Mouse (Mus musculus) heart, embryonic 10.5 days (tissue): ENCODE results near the gene Lrrc20. TPM values are rescaled to one million over a fixed set of nuclear protein-coding genes. Genes with fewer than 3 reads are reported as not detected.
A peak's percentile ranks its signal among the peaks of the same experiment; 100 is the strongest.

Source experiments
- DNase-seq: peaks from one replicate; pipeline ENCODE4 v3.0.0-alpha.2; 2017; ENCODE audit warnings: low spot score
- H3K27ac ChIP-seq: fragments of 300-500 bp; sonication (generic); 2 replicates; pipeline ENCODE4 v1.5.1; 2016; ENCODE audit warnings: mild to moderate bottlenecking
- H3K27me3 ChIP-seq: fragments of 300-500 bp; sonication (generic); 2 replicates; pipeline ENCODE4 v1.6.1; 2016; ENCODE audit warnings: mild to moderate bottlenecking; ENCODE audit not compliant: poor library complexity, insufficient read depth, severe bottlenecking
- H3K36me3 ChIP-seq: fragments of 300-500 bp; sonication (generic); 2 replicates; pipeline ENCODE4 v1.6.1; 2016; ENCODE audit warnings: mild to moderate bottlenecking, moderate library complexity
- H3K4me1 ChIP-seq: fragments of 300-500 bp; sonication (generic); 2 replicates; pipeline ENCODE4 v1.6.1; 2016; ENCODE audit warnings: mild to moderate bottlenecking
- H3K4me3 ChIP-seq: fragments of 300-500 bp; sonication (generic); 2 replicates; pipeline ENCODE4 v1.5.1; 2016; ENCODE audit warnings: mild to moderate bottlenecking, moderate library complexity
- H3K9me3 ChIP-seq: fragments of 300-500 bp; sonication (generic); 2 replicates; pipeline ENCODE4 v1.6.1; 2016; ENCODE audit warnings: mild to moderate bottlenecking, moderate library complexity
- whole genome bisulfite sequencing: fragments of 180-500 bp; shearing (Covaris S2); methylation state at CpG from one replicate; pipeline ENCODE4 v1.1.7; 2016; 5-methylcytosine and 5-hydroxymethylcytosine counted together
- polyA plus RNA-seq: library from polyadenylated mRNA; unstranded; fragments of >200 nt; fragmentation: Nextera tagmentation; extraction: Ambion mirVana; gene quantifications from 2 replicates; pipeline ENCODE4 v1.2.1, GENCODE M21; 2016

Gene Lrrc20
- polyA plus RNA-seq, 1 experiment from 2014 or later: 10.5 TPM

DNA sequence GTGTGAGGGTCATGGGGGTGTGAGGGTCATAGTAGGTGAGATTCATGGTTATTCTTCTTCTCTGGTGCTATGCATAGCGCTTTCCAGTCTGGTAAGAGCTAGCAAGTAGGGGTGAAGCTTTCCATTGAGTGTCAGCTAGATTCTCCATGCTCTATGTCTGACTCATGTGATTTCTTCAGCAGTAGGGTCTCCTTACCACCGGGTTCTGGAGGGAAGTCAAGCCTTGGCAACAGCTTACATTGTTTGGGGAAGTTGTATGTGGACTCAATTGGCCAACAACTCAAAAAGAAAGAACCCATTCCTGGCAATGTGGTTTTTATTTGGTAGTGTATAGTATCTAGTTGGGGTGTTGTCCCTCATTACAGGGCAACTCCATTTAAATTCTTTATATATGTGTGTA, 28.5 kb downstream of the Lrrc20 start:
- 87% methylated on average over 2 of the region's 2 CpGs for WGBS
- H3K9me3 ChIP-seq: no peaks in the 10 kb centered on the region

DNA sequence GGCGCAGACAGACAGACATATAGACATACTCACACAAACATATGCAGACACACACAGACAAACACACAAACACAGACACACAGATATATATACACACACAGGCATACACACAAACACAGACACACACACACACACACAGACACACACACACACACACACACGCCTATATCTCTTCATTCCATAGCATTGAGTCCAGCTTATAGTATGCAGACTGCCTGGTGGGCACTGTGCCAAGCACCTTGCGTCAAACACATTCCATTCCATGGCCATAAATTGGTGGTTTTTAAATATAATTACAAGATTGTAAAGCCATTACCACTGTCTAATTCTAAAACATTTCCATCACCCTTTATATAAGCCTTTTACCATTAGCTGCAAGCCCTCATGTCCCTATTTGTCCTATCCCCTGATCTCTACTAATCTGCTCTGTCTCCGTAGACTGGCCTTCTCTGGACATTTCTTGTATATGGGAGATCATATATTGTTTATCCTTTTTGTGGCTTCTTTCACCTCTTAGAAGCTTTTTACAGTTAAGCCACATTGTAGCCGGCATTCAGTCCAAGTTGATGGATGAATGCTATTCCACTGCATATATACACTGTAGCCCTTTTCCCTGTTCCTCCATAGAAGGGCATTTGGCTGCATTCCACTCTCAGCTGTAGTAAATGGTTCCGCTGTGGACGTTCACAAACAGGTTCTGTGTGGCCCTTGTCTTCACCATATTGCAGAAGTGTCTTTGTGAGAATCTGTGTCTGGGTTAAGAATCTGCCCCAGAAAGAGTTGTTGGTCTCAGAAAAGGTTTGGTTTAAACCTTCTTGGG, 31.0 kb downstream of the Lrrc20 start:
- Histone ChIP-seq H3K36me3 (0 out of 2 replicates have a peak, but pooled peaks cover 2% of the 10 kb centered on the region), H3K9me3 (no peaks in the 10 kb centered on the region), H3K27ac (no peak overlapping the region), H3K4me3 (no peak overlapping the region), H3K4me1 (peaks cover 8% of the 10 kb centered on the region), H3K27me3 (no peaks in the 10 kb centered on the region)
- 89% methylated on average over 7 of the region's 7 CpGs for WGBS
- DNase-seq: no peak

More for the DNA sequence above, 28.5 kb downstream of the Lrrc20 start:
- Histone ChIP-seq H3K4me1 (no peaks in the 10 kb centered on the region), H3K36me3 (0 out of 2 replicates have a peak, but pooled peaks cover 2% of the 10 kb centered on the region), H3K27me3 (no peaks in the 10 kb centered on the region), H3K27ac (no peak overlapping the region), H3K4me3 (no peak overlapping the region)
- DNase-seq: no peak

DNA sequence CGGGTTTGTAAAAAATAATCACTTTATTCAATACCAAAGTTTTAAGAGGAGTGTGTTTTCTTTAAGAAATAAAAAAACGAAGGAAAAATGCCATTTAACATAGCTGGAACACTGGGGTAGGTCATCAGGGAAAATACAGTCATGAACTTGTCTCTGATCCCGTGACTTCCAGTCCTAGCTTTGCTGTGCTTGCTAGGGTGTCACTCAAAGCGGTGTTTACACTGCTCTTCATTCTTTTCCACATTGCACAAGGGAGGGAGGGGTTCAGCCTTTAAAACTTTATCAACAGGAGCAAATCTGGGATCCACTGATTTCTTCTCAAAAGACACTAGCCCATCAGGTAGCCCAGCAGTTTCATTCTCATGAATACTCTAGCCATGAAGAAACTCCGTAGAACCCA, 34.3 kb downstream of the Lrrc20 start:
- DNase-seq: no peak
- 84% methylated on average over 5 of the region's 5 CpGs for WGBS
- no peaks in the 10 kb centered on the region for H3K9me3 ChIP-seq
- no peaks in the 10 kb centered on the region for H3K36me3 ChIP-seq
- no peak overlapping the region for H3K27ac ChIP-seq
- no peaks in the 10 kb centered on the region for H3K27me3 ChIP-seq
- H3K4me3 ChIP-seq: no peak overlapping the region
- H3K4me1 ChIP-seq: peaks cover 8% of the 10 kb centered on the region

DNA sequence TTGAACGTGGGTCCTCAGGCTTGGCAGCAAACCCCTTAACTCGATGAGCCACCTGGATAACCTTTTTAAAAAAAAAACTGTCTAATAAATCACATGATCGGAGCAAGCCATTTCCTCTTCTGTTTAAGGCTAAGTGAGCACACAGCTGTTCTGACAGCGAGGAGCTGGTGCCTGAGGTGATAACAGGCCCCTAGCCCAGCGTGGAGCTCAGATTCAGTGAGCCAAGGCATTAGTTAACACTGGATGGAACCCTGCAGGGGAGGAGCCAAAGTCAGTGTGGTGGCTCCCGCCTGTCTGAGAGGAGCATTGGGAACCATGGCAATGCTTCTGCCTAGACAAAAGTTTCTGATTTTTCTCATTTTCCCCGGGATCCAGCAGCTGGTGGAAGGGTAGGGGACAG, 35.2 kb downstream of the Lrrc20 start:
- no peak overlapping the region for H3K27ac ChIP-seq
- WGBS: 25% methylated on average over 7 of the region's 7 CpGs
- DNase-seq: peak; percentile 85
- no peaks in the 10 kb centered on the region for H3K36me3 ChIP-seq
- no peaks in the 10 kb centered on the region for H3K27me3 ChIP-seq
- H3K4me1 ChIP-seq: peaks cover 8% of the 10 kb centered on the region
- H3K4me3 ChIP-seq: no peak overlapping the region
- no peaks in the 10 kb centered on the region for H3K9me3 ChIP-seq

DNA sequence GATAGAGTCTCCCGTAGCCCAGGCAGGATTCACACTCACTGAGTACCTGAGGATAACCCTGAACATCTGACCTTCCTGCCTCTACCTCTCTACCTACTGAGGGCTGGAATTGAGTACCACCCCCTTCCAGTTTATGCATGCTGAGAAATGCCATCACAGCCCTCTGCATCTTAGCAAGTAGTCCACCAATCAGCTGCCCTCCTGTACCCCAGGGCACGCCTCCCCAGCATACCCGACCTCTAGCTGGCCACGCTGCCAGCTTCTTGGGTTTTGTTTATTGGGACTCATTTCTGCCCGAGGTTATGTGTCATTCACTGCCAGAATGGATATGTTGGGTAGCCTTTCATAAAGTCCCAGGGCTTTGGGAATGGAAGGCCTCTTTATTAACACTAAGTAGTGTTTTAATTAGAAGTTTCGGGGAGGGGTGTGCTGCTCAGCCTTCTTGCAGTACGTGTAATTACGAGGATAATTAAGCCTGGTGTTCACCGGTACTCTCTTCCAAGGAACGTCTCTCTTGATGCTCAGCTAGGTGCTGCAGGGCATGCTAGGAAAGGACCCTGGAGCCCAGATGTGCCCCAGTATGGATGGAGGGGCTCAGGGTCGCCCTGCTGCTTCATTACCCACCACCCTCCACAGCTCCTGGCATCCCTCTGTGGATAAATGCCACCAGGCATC, 36.8 kb downstream of the Lrrc20 start:
- no peaks in the 10 kb centered on the region for H3K27me3 ChIP-seq
- no peaks in the 10 kb centered on the region for H3K9me3 ChIP-seq
- H3K36me3 ChIP-seq: no peaks in the 10 kb centered on the region
- 76% methylated on average over 11 of the region's 11 CpGs for WGBS
- no peak overlapping the region for H3K4me3 ChIP-seq
- DNase-seq: no peak
- peaks cover 17% of the 10 kb centered on the region for H3K4me1 ChIP-seq
- no peak overlapping the region for H3K27ac ChIP-seq

DNA sequence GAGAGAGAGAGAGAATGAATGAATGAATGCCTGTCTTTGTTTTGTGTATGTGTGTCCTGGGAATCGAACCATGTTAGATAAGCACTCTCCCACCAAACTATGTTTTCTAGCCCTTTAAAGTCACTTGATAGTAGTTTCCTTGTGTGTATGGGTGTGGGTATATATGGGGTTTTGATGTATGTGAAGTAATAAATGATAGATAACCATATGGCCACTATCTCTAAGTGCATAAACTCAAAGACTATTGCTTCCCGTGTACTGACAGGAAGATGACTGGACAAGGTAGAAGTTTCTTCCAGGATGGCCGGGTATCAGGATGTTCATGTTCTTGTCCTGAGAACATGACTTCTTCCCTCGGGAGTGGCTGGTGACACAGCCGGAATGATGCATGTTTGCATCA, 41.3 kb downstream of the Lrrc20 start:
- Histone ChIP-seq H3K27me3 (no peaks in the 10 kb centered on the region), H3K9me3 (no peaks in the 10 kb centered on the region), H3K4me1 (peaks cover 22% of the 10 kb centered on the region), H3K4me3 (no peak overlapping the region), H3K27ac (no peak overlapping the region), H3K36me3 (no peaks in the 10 kb centered on the region)
- 65% methylated on average over 5 of the region's 5 CpGs for WGBS
- DNase-seq: no peak

DNA sequence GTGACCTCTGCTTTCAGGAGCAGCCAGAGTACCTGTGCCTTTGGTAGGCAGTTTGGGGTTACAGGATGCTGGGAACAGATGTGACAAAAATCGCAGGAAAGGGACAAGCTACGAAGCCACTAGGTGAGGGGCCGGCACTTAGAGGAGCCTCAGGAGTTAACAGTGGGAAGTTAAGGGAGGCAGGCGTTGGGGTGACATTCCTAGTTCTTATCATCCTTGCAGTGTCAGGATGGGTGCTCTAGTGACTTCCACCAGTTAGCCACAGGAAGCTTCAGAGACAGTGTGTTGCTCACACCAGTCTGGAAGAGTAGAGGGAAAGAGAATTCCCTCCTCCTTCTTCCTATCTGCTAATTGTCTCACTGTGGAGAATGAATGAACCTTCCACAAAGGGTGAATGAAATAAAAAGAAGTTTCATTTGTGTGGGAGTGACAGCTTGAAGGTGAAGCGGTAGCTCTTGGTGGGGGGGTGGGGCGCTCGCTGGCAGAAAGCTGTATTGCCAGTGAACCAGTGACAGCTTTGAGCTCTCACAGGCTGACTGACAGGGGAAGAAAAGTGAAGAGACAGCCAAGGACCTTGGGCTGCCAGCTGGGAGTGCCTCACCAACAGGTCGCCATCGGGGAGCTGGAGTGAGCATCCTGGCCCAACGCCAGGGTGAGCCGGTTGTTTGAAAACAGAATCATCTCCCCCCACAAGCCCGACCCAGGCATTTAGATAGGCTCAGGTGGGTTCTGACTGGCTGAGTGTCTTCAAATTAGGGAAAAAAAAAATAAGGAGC, 41.9 kb downstream of the Lrrc20 start:
- H3K4me1 ChIP-seq: peaks cover 22% of the 10 kb centered on the region
- WGBS: 40% methylated on average over 12 of the region's 12 CpGs
- DNase-seq: no peak

DNA sequence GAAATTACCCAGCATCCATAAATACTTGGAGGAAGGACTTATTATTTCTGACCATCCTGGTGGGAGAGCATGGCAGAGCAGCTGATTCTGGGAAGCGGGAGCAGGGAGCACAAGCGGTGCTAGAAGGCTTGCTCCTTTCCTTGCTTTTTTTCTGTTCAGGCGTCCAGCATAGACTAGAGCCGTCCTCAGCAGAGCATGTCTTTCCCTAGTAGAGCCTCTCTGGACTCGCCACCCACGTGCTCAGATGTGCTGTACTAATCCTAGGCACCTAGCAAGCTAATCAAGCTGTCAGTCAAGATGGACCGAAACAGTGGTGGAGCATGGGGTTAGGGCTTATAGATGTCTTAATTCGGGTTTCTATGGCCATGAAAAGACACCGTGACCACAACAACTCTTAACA, 42.7 kb downstream of the Lrrc20 start:
- H3K27me3 ChIP-seq: no peaks in the 10 kb centered on the region
- no peak for DNase-seq
- H3K9me3 ChIP-seq: no peaks in the 10 kb centered on the region
- peaks cover 22% of the 10 kb centered on the region for H3K4me1 ChIP-seq
- no peak overlapping the region for H3K27ac ChIP-seq
- no peaks in the 10 kb centered on the region for H3K36me3 ChIP-seq
- no peak overlapping the region for H3K4me3 ChIP-seq
- WGBS: 86% methylated on average over 9 of the region's 9 CpGs

More for the DNA sequence above, 41.9 kb downstream of the Lrrc20 start:
- H3K27me3 ChIP-seq: no peaks in the 10 kb centered on the region
- H3K27ac ChIP-seq: peak overlapping the region; percentile 29; the same call in 1 of the 2 replicates
- H3K4me3 ChIP-seq: peak overlapping the region; percentile 22; the same call in 1 of the 2 replicates
- no peaks in the 10 kb centered on the region for H3K36me3 ChIP-seq
- no peaks in the 10 kb centered on the region for H3K9me3 ChIP-seq

DNA sequence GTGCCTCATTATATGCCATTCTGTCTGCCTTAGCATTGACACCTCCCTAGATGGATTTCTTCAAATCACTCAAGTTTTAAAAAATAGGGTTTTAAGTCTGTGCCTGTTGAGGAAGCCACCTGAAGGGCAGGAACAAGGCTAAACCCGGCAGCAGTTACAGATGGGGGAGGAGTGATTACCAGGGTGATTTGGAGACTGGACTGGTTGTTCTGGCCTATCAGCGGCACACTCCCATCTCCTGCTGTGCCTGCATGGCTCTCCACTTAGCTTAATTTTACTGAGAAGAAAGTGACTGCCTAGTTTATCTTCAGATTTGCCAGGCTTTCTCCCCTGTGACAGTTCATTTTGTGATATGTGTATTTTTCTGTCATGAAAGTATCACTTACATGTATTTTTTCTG, 43.9 kb downstream of the Lrrc20 start:
- no peak overlapping the region for H3K27ac ChIP-seq
- H3K36me3 ChIP-seq: no peaks in the 10 kb centered on the region
- H3K4me3 ChIP-seq: no peak overlapping the region
- no peaks in the 10 kb centered on the region for H3K27me3 ChIP-seq
- peaks cover 22% of the 10 kb centered on the region for H3K4me1 ChIP-seq
- WGBS: 45% methylated on average over 2 of the region's 2 CpGs
- H3K9me3 ChIP-seq: no peaks in the 10 kb centered on the region
- DNase-seq: no peak

DNA sequence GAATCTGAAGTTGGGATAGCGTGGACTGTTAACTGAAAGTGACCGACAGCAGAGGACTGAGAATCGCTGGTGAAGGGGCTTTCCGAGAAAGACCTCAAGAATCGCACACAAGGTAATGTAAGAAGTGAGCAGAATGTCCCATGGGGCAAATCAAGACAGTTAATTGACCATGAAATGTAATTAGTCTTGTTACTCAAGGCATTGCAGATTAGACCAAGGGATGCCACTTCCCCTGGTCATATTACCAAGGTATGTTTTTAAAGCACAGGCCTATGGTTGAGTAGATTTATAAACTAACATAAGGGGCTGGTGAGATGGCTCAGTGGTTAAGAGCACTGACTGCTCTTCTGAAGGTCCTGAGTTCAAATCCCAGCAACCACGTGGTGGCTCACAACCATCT, 45.1 kb downstream of the Lrrc20 start:
- Histone ChIP-seq H3K4me1 (peaks cover 22% of the 10 kb centered on the region), H3K9me3 (no peaks in the 10 kb centered on the region), H3K27ac (no peak overlapping the region), H3K27me3 (no peaks in the 10 kb centered on the region), H3K4me3 (no peak overlapping the region), H3K36me3 (no peaks in the 10 kb centered on the region)
- WGBS: 87% methylated on average over 6 of the region's 6 CpGs
- no peak for DNase-seq

DNA sequence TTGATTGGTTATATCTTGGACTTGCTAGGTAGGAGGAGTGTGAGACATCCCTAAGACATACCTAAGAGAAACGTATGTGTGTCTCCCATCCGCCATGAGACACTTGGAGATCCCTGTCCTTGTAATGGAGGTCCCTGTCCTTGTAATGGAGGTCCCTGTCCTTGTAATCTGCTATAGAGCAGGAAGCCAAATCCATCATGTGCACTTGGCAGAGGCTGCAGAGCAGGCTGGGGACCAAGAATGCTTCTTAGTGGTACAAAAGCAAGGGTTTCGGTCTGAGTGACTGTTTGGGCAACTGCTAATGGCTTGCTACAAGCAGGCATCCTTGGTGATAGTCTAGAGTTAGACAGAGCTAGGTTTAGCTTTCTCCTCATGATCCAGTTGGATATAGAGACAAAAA, 55.3 kb downstream of the Lrrc20 start:
- Histone ChIP-seq H3K9me3 (no peaks in the 10 kb centered on the region), H3K27me3 (no peaks in the 10 kb centered on the region), H3K4me1 (peaks cover 46% of the 10 kb centered on the region), H3K27ac (no peak overlapping the region), H3K4me3 (no peak overlapping the region), H3K36me3 (peaks cover 29% of the 10 kb centered on the region)
- DNase-seq: no peak
- WGBS: 90% methylated on average over 3 of the region's 3 CpGs

DNA sequence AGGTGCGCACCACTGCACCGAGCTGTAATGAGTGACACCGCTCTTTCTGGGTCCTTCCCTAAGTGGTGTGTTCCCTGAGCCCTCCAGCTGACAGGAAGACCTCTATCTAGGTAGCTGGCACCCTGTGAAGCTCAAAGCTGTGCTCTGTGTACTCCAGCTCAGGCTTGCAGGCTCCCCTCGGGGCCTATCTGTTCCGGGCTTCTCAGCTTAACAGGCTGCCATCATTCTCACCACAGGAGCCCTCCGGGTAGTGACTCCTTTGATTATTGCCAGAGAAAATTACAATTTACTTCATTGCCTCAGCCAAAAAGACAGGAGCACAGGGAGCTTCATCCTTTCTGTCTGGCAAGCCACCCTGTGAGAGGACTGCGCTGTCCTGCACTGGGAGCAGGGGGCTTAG, 57.7 kb downstream of the Lrrc20 start:
- no peak for DNase-seq
- Histone ChIP-seq H3K9me3 (no peaks in the 10 kb centered on the region), H3K4me3 (no peak overlapping the region), H3K4me1 (peaks cover 60% of the 10 kb centered on the region), H3K27ac (peak overlapping the region; percentile 83; the same call in 1 of the 2 replicates), H3K36me3 (peaks cover 11% of the 10 kb centered on the region; the same call in 1 of the 2 replicates), H3K27me3 (no peaks in the 10 kb centered on the region)
- 65% methylated on average over 7 of the region's 7 CpGs for WGBS
